Mouse (Mus musculus): ENCODE results near the gene Ryr2.
"Not testable (repeated sequence)": the region's sequence is repeated elsewhere in the genome, so short reads cannot be mapped to it uniquely, and the experiment has no call there.

Ryr2 gene

DNA sequence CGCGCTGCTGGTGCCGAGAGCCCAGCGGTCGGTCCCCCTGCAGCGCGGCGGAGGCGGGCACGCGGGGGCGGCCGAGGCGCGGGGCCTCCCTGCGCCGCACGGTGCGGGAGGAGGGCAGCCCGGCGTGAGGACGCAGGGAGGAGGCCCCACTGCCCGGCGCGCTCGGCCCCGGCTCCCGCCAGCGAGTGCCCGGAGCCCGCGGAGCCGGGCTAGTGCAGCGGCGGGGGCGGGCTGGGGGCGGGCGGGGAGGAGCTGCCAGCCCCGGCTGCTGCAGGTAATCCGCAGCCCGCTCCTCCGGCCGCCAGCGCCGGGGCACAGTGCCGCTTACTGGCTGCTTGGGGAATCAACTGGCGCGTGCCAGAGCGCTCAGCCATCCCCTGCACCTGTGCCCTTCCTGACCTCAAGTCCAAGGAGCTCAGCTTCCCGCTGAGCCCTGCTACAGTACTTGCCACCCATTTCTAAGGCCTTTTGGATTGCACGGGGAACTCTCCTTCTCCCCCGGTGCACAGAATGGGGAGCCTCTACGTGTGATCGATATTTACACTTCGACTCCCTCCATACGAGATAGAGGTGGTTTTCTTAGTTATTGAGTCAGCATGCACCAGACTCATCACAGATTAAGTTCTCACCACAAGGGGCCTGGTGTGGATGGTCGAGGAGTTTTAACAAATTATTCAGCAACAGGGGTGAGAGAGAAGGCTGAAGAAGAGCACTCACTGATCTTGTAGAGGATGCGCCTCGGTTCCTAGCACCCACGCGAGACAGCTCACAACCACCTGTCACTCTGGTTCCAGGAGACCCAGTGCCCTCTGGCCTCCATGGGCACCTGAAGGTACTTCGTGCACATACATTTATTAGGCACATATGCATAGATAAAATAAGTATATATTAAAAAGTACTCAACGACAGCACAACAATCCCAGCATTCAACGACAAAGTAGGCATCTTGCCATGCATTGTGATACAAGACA is at the start of gene Ryr2:
Gene Ryr2 (minus strand): TSS at position 284 of the 971 bp plus-strand sequence.
- peak; percentile 74 for DNase-seq (ENCODE audit: low read depth, low spot score)

GRCm38 (mm10) chr13:12153922-12154321 is 47.2 kb upstream of the Ryr2 start:
- no peak for DNase-seq (ENCODE audit: low read depth, low spot score)

- DNase-seq (ENCODE audit: low read depth, low spot score), result no peak
Observed at GRCm38 (mm10) chr13:12146918-12147507, 40.3 kb upstream of the Ryr2 start.

DNA sequence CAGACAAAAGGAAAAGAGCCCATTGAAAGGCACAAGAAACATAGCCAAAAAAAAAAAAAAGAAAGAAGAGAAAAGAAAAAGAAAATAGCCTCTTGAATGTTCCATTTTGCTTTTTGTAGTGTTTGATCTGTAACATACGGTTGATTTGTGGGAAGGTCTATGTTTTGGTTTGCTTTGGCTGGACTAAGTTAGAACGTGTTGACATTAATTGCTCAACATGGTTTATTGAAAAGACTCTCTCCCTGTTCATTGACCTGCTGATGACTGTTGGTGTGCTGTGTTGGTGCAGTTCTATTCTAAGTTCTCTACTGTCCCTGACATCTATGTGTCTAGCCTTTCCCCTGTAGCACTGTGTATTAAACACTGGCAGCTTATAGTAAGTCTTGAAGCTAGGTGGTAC is 39.7 kb upstream of the Ryr2 start:
- no peak for DNase-seq (ENCODE audit: low read depth, low spot score)

DNA sequence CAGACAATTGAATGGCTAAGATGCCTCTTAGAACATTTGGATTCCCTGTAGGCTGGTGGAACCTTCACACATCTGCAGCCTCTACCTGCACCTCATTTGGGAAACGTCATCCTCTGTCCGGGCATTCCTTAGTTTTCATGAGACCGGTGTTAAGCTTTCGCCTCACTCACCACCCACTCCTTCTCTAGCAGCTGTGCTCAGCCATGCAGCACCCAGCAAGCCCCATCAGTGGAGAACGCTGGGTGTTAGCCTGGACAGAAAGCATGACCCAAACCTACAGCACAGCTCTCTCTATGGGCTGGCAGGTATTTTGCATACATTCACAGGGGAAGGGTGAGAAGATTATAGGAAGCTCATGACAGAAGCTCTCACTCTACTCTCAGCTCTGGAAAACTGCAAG is 36.6 kb upstream of the Ryr2 start:
- DNase-seq (ENCODE audit: low read depth, low spot score), result no peak

DNA sequence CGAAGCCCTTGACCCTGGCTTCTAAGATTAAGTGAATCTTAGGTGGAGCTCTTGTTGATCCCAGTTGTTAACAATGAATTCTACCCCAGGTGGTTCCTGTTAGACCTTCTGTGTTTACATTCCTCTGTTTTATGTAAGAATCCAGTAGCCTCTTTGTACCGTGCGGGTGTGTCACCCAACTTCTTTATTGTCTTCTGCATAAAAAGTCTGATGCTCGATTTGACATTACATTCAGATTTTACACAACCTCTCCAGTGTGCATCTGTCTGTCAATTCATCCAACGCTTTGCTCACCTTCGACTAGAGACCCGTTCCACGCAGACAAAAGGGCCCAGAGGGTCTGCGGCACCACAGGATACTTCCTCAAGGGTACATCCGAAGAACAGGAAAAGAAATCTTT is 29.7 kb upstream of the Ryr2 start:
- DNase-seq (ENCODE audit: low read depth, low spot score), result not testable (repeated sequence)

DNA sequence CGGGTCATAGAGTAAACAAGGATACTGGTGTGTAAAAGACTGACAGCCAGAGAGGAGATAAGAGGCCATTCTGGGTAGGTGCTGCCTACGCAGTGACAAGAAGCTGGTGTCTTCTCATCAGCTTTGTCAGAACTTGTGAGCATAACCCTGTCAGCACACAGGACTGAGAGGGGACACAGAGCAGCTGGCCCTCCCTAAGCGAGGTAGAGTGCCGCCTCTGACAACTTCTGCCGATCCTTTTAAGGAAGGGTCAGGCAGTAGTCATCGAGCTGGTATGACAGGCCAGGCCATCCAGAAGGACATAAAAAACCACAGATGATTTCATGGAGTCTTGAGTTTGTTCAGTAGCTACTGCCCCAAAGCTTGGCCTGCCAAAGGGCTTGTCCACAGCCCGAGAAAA is 26.8 kb upstream of the Ryr2 start:
- DNase-seq (ENCODE audit: low read depth, low spot score), result no peak

DNA sequence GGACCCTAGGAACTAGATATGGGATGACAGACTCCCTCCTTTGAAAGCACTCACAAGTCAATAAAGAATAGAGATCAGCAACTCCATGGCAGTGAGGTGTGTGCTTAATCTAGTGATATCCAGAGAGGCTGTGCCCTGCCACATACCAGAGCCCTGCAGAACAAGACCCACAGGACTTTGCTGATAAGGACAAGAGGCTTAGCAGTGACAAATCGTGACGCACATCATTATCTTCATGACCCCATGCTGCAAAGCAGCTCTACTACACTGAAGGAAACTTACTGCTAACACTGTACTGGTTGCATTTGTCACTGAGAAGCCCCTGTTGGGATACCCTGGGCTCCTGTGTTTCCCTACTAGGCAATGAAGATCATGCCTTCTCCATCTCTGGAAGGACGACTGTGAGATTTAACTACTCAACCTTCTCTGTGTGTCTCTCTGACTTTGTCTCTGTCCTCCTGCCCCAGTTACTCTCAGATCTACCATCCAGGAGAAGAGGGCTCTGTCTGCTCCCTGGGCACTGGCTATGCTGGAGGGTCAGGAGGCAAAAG is 25.5 kb upstream of the Ryr2 start:
- DNase-seq (ENCODE audit: low read depth, low spot score), result no peak

DNA sequence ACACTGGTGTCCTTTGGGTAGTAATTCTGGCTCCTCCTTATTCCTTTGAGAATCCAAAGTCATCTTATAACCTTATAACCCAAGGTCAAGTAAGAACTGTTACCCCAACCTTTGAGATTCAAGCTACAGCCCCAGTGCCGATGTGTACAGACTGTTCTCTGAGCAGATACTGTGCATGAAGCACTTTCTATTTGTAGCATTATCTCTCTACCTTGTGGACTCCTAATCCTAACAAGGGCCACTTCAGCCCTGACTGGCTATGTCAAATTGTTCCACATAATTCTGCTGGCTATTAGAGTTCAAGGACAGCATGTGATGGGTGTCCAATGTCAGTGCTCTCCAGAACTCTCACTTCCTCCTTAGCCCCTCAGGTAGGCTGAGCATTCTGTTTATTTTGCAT is 22.4 kb upstream of the Ryr2 start:
- no peak for DNase-seq (ENCODE audit: low read depth, low spot score)

- no peak for DNase-seq (ENCODE audit: low read depth, low spot score)
Observed at GRCm38 (mm10) chr13:12126099-12126498, 19.4 kb upstream of the Ryr2 start.

GRCm38 (mm10) chr13:12124940-12125540 is 18.3 kb upstream of the Ryr2 start:
- no peak for DNase-seq (ENCODE audit: low read depth, low spot score)

DNA sequence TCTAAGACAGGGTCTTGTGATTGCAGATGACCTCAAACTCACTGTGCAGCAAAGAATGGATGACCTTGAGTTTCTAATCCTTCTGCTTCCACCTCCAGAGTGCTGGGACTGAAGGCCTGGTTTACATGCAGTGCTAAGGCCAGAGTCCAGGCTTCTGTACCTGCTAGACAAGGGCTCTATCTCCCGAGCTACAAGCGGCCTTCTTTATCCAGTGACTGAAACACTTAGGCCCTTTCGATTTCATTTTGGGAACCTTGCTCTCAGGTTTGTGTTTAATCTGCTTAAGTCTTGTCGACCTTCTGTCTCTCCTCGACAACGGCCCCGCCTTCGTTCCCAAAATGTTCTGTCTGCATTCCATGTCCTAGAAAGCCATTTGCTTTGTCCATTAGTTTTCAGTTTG is 8.8 kb upstream of the Ryr2 start:
- DNase-seq (ENCODE audit: low read depth, low spot score), result no peak

DNA sequence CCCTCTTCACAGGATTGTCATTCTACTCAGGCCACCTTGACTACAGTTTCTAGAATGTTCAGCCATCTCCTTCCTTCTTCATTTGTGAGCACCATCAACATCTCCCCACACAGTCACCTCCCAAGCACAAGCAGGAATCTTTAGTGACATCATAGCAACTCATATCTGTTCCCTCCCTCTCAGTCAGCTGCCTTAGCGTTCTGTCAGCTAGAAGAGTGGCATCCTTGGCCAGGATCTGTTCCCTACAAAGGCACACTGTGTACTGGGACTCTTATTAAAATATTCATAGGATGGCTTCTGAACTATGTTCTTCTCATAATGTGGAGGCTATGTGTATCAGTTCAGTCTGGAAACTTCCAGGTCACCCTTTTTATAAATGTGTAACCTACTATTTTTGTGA is 8.1 kb upstream of the Ryr2 start:
- DNase-seq (ENCODE audit: low read depth, low spot score), result no peak

GRCm38 (mm10) chr13:12108955-12109354 is 2.2 kb upstream of the Ryr2 start:
- DNase-seq (ENCODE audit: low read depth, low spot score), result no peak

GRCm38 (mm10) chr13:12105830-12106628 is 716 bp downstream of the Ryr2 start:
- DNase-seq (ENCODE audit: low read depth, low spot score), result peak; percentile 12

DNA sequence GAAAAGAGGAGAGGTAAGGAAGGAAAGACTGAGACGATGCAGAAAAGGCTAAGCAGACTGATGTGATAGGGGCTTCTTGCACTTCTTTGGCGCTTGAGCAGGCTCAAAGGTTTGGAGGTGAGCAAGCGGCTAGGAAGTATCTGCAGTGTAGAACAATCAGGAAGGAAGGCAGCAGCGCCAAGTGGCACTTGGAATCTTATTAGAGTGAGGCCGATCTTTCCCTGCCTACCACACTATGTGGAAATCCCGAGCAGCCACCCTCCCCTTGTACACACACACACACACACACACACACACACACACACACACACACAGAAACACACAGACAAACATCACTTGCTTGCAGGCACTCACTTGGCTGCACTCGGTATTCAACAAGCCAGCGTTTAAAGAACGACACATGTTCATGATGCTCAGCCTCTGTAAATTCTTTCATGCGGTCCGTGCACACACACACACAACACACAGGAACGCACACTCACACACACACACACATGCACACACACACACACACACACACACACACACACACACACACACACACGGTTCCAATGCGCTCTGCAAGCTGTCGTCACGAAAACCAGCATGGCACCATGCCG is 1.4 kb downstream of the Ryr2 start:
- DNase-seq (ENCODE audit: low read depth, low spot score), result no peak

GRCm38 (mm10) chr13:12104318-12104717 is 2.4 kb downstream of the Ryr2 start:
- DNase-seq (ENCODE audit: low read depth, low spot score), result no peak

DNA sequence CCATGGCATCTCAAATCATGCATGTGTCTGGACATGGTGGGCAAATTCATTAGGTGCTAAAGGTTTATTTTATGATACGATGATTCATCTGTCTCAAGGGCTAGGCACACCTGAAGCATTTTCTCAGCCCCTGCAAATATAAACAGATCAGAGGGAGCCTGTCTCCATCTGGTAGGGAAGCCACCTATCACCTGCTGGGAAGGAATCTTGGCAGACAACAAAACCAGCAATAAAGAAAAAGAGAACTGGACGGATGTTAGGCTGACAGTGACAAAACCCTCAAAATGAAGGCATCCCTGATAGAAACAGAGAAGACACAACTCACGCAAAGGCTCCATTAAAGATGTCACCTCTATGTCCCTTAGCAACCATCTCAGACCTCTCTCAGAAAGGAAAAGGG is 3.7 kb downstream of the Ryr2 start:
- no peak for DNase-seq (ENCODE audit: low read depth, low spot score)

DNA sequence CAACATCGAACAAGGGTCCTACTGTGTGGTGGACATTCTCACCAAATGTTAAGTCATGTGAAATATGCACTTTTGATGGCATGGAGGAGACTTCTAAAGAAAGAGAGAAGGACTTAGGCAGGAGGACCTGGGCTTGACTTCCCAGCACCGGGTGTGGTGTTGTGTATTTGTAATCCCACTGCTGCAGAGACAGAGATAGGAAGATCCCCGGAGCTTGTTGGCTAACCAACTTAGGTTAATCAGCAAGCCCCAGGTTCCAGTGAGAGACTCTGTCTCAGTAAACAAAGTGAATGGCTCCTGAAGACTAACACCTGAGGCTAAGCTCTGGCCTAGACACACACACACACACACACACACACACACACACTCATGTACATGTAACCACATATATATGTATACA is 7.3 kb downstream of the Ryr2 start:
- DNase-seq (ENCODE audit: low read depth, low spot score), result no peak

- no peak for DNase-seq (ENCODE audit: low read depth, low spot score)
Observed at GRCm38 (mm10) chr13:12098981-12099380, 7.8 kb downstream of the Ryr2 start.

DNA sequence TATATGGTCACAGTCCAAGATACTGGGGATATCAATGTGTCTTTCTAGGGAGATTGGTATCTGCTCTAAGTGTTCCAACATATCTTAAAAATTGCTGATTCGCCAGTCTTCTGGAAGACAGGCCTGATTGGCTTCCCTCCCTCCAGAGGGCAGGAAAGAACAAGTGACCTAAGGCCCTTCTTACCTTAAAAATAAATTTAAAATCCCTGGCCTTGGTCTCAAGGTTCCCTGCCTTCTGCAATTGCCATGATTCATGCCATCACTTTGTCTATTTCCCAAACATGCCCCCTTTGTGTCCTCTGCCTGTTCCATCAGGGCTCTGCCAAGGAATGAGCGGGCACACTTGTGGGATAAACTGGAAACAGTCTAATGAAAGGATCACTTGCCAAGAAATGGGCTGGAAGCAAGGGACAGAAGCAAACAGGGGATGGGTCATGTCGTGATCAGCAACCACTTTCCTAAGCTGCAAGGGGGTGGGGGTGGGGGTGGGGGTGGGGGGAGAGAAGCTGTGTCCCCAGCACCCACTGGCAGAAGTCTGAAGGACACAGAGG is 10.3 kb downstream of the Ryr2 start:
- DNase-seq (ENCODE audit: low read depth, low spot score), result no peak

Measured in forelimb bud, embryonic 11.5 days (tissue).